Mouse (Mus musculus) embryonic facial prominence, embryonic 11.5 days (tissue): ENCODE data around the gene Tbx1. TPM values are rescaled to one million over a fixed set of nuclear protein-coding genes. Genes with fewer than 3 reads are reported as not detected.

Source experiments
- ATAC-seq: fragments of 200-750 bp; cut with Nextera tagmentation; replicated peaks from 2 replicates; pipeline ENCODE4 v1.8.0; 2017; ENCODE audit warnings: low read depth; ENCODE audit not compliant: insufficient number of reproducible peaks, low FRiP score, low TSS enrichment
- DNase-seq: peaks from one replicate; pipeline ENCODE4 v3.0.0-alpha.2; 2015; ENCODE audit warnings: low spot score
- H3K27ac ChIP-seq: fragments of 300-500 bp; sonication (generic); replicated peaks from 2 replicates; pipeline ENCODE4 v1.5.1; 2014; ENCODE audit warnings: mild to moderate bottlenecking, low read depth, low read length, control low read depth
- H3K27me3 ChIP-seq: fragments of 300-500 bp; sonication (generic); 2 replicates; pipeline ENCODE4 v1.6.1; 2014; ENCODE audit warnings: mild to moderate bottlenecking, low read length, moderate library complexity, mixed read lengths; ENCODE audit not compliant: control insufficient read depth, insufficient read depth
- H3K36me3 ChIP-seq: fragments of 300-500 bp; sonication (generic); replicated peaks from 2 replicates; pipeline ENCODE4 v1.6.1; 2014; ENCODE audit warnings: low read depth, mild to moderate bottlenecking, low read length, moderate library complexity, mixed read lengths; ENCODE audit not compliant: control insufficient read depth, insufficient read depth
- H3K4me1 ChIP-seq: fragments of 300-500 bp; sonication (generic); 2 replicates; pipeline ENCODE4 v1.6.1; 2014; ENCODE audit warnings: low read length, mixed read lengths; ENCODE audit not compliant: control insufficient read depth, insufficient read depth
- H3K4me2 ChIP-seq: fragments of 300-500 bp; sonication (generic); 2 replicates; pipeline ENCODE4 v1.6.1; 2014; ENCODE audit warnings: low read depth, mild to moderate bottlenecking, control low read depth, low read length, moderate library complexity
- H3K4me3 ChIP-seq: fragments of 300-500 bp; sonication (generic); 2 replicates; pipeline ENCODE4 v1.5.1; 2014; ENCODE audit warnings: low read depth, low read length, control low read depth
- H3K9ac ChIP-seq: fragments of 300-500 bp; sonication (generic); replicated peaks from 2 replicates; pipeline ENCODE4 v1.6.1; 2014; ENCODE audit warnings: mild to moderate bottlenecking, control low read depth, low read length
- H3K9me3 ChIP-seq: fragments of 300-500 bp; sonication (generic); replicated peaks from 2 replicates; pipeline ENCODE4 v1.6.1; 2016; ENCODE audit warnings: mild to moderate bottlenecking, low read length, inconsistent platforms, mixed read lengths; ENCODE audit not compliant: control insufficient read depth
- WGBS: fragments of 180-500 bp; shearing (Covaris S2); extraction: QIAGEN DNeasy Blood & Tissue Kit; methylation state at CpG from one replicate; pipeline ENCODE4 v1.1.7; 2014; 5-methylcytosine and 5-hydroxymethylcytosine counted together
- polyA plus RNA-seq: library from polyadenylated mRNA; unstranded; fragments of >200 nt; fragmentation: Nextera tagmentation; extraction: Ambion mirVana; gene quantifications from 2 replicates; pipeline ENCODE4 v1.2.1, GENCODE M21; 2014

The Tbx1 gene
- polyA plus RNA-seq, 1 experiment from 2014 or later, result 6.3 TPM

GRCm38 (mm10) chr16:18608226-18608625 is 17.8 kb upstream of the Tbx1 start:
- 4% methylated on average over 11 of the region's 11 CpGs for WGBS
- H3K4me3 ChIP-seq, result no peak overlapping the region
- DNase-seq, result peak; percentile 70
- H3K9me3 ChIP-seq, result no peaks in the 10 kb centered on the region
- H3K27me3 ChIP-seq, result no peaks in the 10 kb centered on the region
- no peak for ATAC-seq
- no peak overlapping the region for H3K27ac ChIP-seq
- H3K9ac ChIP-seq, result no peak overlapping the region
- H3K4me1 ChIP-seq, result peaks cover 13% of the 10 kb centered on the region
- no peaks in the 10 kb centered on the region for H3K36me3 ChIP-seq
- H3K4me2 ChIP-seq, result peak overlapping the region; percentile 17

- no peaks in the 10 kb centered on the region; the same call in 1 of the 2 replicates for H3K4me1 ChIP-seq
- no peaks in the 10 kb centered on the region for H3K27me3 ChIP-seq
- no peak overlapping the region for H3K4me3 ChIP-seq
- no peaks in the 10 kb centered on the region for H3K9me3 ChIP-seq
- no peak overlapping the region for H3K4me2 ChIP-seq
- no peak overlapping the region for H3K27ac ChIP-seq
- ATAC-seq (no peak), DNase-seq (no peak)
- no peak overlapping the region for H3K9ac ChIP-seq
- 76% methylated on average over 5 of the region's 5 CpGs for WGBS
- H3K36me3 ChIP-seq, result no peaks in the 10 kb centered on the region
These were observed 15.2 kb upstream of the Tbx1 start for GRCm38 (mm10) chr16:18605705-18606104.

GRCm38 (mm10) chr16:18604267-18604701 is 13.8 kb upstream of the Tbx1 start:
- DNase-seq (no peak), ATAC-seq (no peak)
- Histone ChIP-seq H3K4me3 (no peak overlapping the region), H3K9ac (no peak overlapping the region), H3K27me3 (no peaks in the 10 kb centered on the region), H3K4me1 (no peaks in the 10 kb centered on the region; the same call in 1 of the 2 replicates), H3K9me3 (no peaks in the 10 kb centered on the region), H3K36me3 (no peaks in the 10 kb centered on the region), H3K4me2 (no peak overlapping the region), H3K27ac (no peak overlapping the region)
- WGBS, result 64% methylated on average over 8 of the region's 8 CpGs

GRCm38 (mm10) chr16:18601447-18601846 is 11.0 kb upstream of the Tbx1 start:
- H3K27me3 ChIP-seq, result no peaks in the 10 kb centered on the region
- WGBS, result 55% methylated on average over 7 of the region's 7 CpGs
- ATAC-seq (no peak), DNase-seq (no peak)
- no peaks in the 10 kb centered on the region for H3K9me3 ChIP-seq
- H3K4me1 ChIP-seq, result no peaks in the 10 kb centered on the region; the same call in 1 of the 2 replicates
- H3K4me2 ChIP-seq, result no peak overlapping the region
- H3K9ac ChIP-seq, result no peak overlapping the region
- H3K4me3 ChIP-seq, result no peak overlapping the region
- H3K27ac ChIP-seq, result no peak overlapping the region
- H3K36me3 ChIP-seq, result no peaks in the 10 kb centered on the region

GRCm38 (mm10) chr16:18598006-18598405 is 7.5 kb upstream of the Tbx1 start:
- Histone ChIP-seq H3K4me1 (no peaks in the 10 kb centered on the region), H3K27me3 (peaks cover 3% of the 10 kb centered on the region), H3K36me3 (no peaks in the 10 kb centered on the region), H3K9me3 (no peaks in the 10 kb centered on the region), H3K4me2 (no peak overlapping the region), H3K9ac (no peak overlapping the region), H3K27ac (no peak overlapping the region), H3K4me3 (no peak overlapping the region)
- DNase-seq, result no peak
- no peak for ATAC-seq
- WGBS, result 73% methylated on average over 3 of the region's 3 CpGs

GRCm38 (mm10) chr16:18596255-18596654 is 5.8 kb upstream of the Tbx1 start:
- H3K9ac ChIP-seq, result no peak overlapping the region
- WGBS, result 38% methylated on average over 4 of the region's 5 CpGs
- no peak overlapping the region for H3K4me3 ChIP-seq
- H3K9me3 ChIP-seq, result no peaks in the 10 kb centered on the region
- H3K4me2 ChIP-seq, result no peak overlapping the region
- ATAC-seq, result no peak
- H3K27ac ChIP-seq, result no peak overlapping the region
- no peak for DNase-seq
- no peaks in the 10 kb centered on the region for H3K36me3 ChIP-seq
- peaks cover 15% of the 10 kb centered on the region for H3K27me3 ChIP-seq
- H3K4me1 ChIP-seq, result peaks cover 2% of the 10 kb centered on the region; the same call in 1 of the 2 replicates

GRCm38 (mm10) chr16:18593930-18594329 is 3.5 kb upstream of the Tbx1 start:
- DNase-seq, result no peak
- Histone ChIP-seq H3K9ac (no peak overlapping the region), H3K4me2 (no peak overlapping the region), H3K36me3 (no peaks in the 10 kb centered on the region), H3K4me1 (peaks cover 9% of the 10 kb centered on the region; the same call in 1 of the 2 replicates), H3K9me3 (no peaks in the 10 kb centered on the region), H3K27ac (no peak overlapping the region), H3K27me3 (peaks cover 38% of the 10 kb centered on the region), H3K4me3 (no peak overlapping the region)
- 72% methylated on average over 2 of the region's 2 CpGs for WGBS
- no peak for ATAC-seq

GRCm38 (mm10) chr16:18591047-18592018 is 862 bp upstream of the Tbx1 start:
- Histone ChIP-seq H3K9ac (peak overlapping the region; percentile 22), H3K4me3 (peak overlapping the region; percentile 19)
- 1% methylated on average over 59 of the region's 59 CpGs for WGBS

More at GRCm38 (mm10) chr16:18591047-18592018, 862 bp upstream of the Tbx1 start:
- peak; percentile 73 for DNase-seq
- H3K27ac ChIP-seq, result no peak overlapping the region
- H3K4me1 ChIP-seq, result peaks cover 23% of the 10 kb centered on the region
- H3K9me3 ChIP-seq, result no peaks in the 10 kb centered on the region
- no peaks in the 10 kb centered on the region for H3K36me3 ChIP-seq
- H3K4me2 ChIP-seq, result peak overlapping the region; percentile 35; the same call in 1 of the 2 replicates
- no peak for ATAC-seq
- peaks cover 60% of the 10 kb centered on the region for H3K27me3 ChIP-seq
